Mouse (Mus musculus) retina, postnatal 1 day (tissue): ENCODE data around the gene Nxn.

Source experiments
- DNase-seq: peaks from one replicate; pipeline ENCODE4 v3.0.0-alpha.2; 2012

Gene Nxn

GRCm38 (mm10) chr11:76398798-76399586 lies at the start of gene Nxn:
TSS of gene Nxn (minus strand) at chr11:76399140.
- DNase-seq, result peak; percentile 91

GRCm38 (mm10) chr11:76446251-76446650 lies 47.3 kb upstream of the Nxn start:
- peak; percentile 78 for DNase-seq

- DNase-seq, result no peak
Observed at GRCm38 (mm10) chr11:76445459-76445858, 46.5 kb upstream of the Nxn start.

- peak; percentile 58 for DNase-seq
Observed at GRCm38 (mm10) chr11:76439666-76440065, 40.7 kb upstream of the Nxn start.

GRCm38 (mm10) chr11:76436864-76437437 lies 38.0 kb upstream of the Nxn start:
- peak; percentile 67 for DNase-seq

GRCm38 (mm10) chr11:76436009-76436408 lies 37.1 kb upstream of the Nxn start:
- DNase-seq, result no peak

- no peak for DNase-seq
Observed at GRCm38 (mm10) chr11:76429966-76430631, 31.2 kb upstream of the Nxn start.

GRCm38 (mm10) chr11:76429556-76429955 lies 30.6 kb upstream of the Nxn start:
- no peak for DNase-seq

GRCm38 (mm10) chr11:76429046-76429445 lies 30.1 kb upstream of the Nxn start:
- no peak for DNase-seq

GRCm38 (mm10) chr11:76427781-76428180 lies 28.8 kb upstream of the Nxn start:
- no peak for DNase-seq

GRCm38 (mm10) chr11:76425749-76426148 lies 26.8 kb upstream of the Nxn start:
- DNase-seq, result no peak

- DNase-seq, result no peak
Observed at GRCm38 (mm10) chr11:76420896-76421295, 22.0 kb upstream of the Nxn start.

- no peak for DNase-seq
Observed at GRCm38 (mm10) chr11:76419179-76419578, 20.2 kb upstream of the Nxn start.

GRCm38 (mm10) chr11:76418423-76418822 lies 19.5 kb upstream of the Nxn start:
- no peak for DNase-seq

- DNase-seq, result no peak
Observed at GRCm38 (mm10) chr11:76415985-76416384, 17.0 kb upstream of the Nxn start.

GRCm38 (mm10) chr11:76415001-76415400 lies 16.1 kb upstream of the Nxn start:
- DNase-seq, result no peak

- no peak for DNase-seq
Observed at GRCm38 (mm10) chr11:76413202-76413601, 14.3 kb upstream of the Nxn start.

- DNase-seq, result peak; percentile 71
Observed at GRCm38 (mm10) chr11:76410826-76411225, 11.9 kb upstream of the Nxn start.

GRCm38 (mm10) chr11:76406702-76407583 lies 8.0 kb upstream of the Nxn start, which contains the start of gene Timm22:
TSS of gene Timm22 (plus strand) at chr11:76406952.
- DNase-seq, result peak; percentile 99

GRCm38 (mm10) chr11:76405626-76406264 lies 6.8 kb upstream of the Nxn start:
- DNase-seq, result no peak

- no peak for DNase-seq
Observed at GRCm38 (mm10) chr11:76405113-76405512, 6.2 kb upstream of the Nxn start.

- no peak for DNase-seq
Observed at GRCm38 (mm10) chr11:76401398-76401797, 2.5 kb upstream of the Nxn start.
